Mouse (Mus musculus): ENCODE measurements around the gene Radil. TPM values are rescaled to one million over a fixed set of nuclear protein-coding genes. Genes with fewer than 3 reads are reported as not detected.
A peak's percentile ranks its signal among the peaks of the same experiment; 100 is the strongest.

Gene Radil
- total and polyA plus RNA-seq, 3 experiments, result not detected

- Histone ChIP-seq H3K27ac (ENCODE audit: insufficient read depth, low read depth) (no peak overlapping the region), H3K9me3 (replicated peaks; ENCODE audit: low read length) (no peaks in the 10 kb centered on the region), H3K79me2 (replicated peaks; ENCODE audit: control insufficient read depth, extremely low read depth, insufficient read depth, poor library complexity, severe bottlenecking) (peaks cover 7% of the 10 kb centered on the region), H3K9ac (ENCODE audit: insufficient read depth, low read depth) (no peak overlapping the region), H3K27me3 (replicated peaks) (no peaks in the 10 kb centered on the region), H3K36me3 (replicated peaks in 1 of 2; ENCODE audit: control insufficient read depth in 1 of 2, insufficient read depth in 1 of 2, low read length in 1 of 2) (peaks cover 29 to 88% of the 10 kb centered on the region in 2 experiments), H3K4me1 (ENCODE audit: control insufficient read depth in 1 of 2, insufficient read depth in 2 of 2) (peaks cover 27 to 52% of the 10 kb centered on the region in 2 experiments), H3K4me3 (replicated peaks in 1 of 3; ENCODE audit: low read depth in 2 of 3, low read length in 2 of 3, poor library complexity in 1 of 3) (no peak overlapping the region), H3K4me2 (ENCODE audit: insufficient read depth, low read depth, poor library complexity, severe bottlenecking) (no peak overlapping the region; the same call in 1 of the 2 replicates)
- dilution Hi-C loops (cut with MboI; ENCODE audit: extremely low pct_ligation_motif_present, extremely low pct_unique_long_range_greater_than_20kb, low sequenced_read_pairs) (no loop called here), in situ Hi-C loops (cut with MboI; ENCODE audit: low pct_ligation_motif_present, low pct_unique_long_range_greater_than_20kb, low sequenced_read_pairs) (no loop called here)
- peak; percentile 95 for TF ChIP-seq MYC (IDR thresholded peaks at IDR 0.05; ENCODE audit: low read depth, low read length)
- peak; percentile 54; the same call in 1 of the 2 replicates for TF ChIP-seq IRF4 (IDR thresholded peaks at IDR 0.05; ENCODE audit: low read depth, low read length)
- TF ChIP-seq JUN (IDR thresholded peaks at IDR 0.05; ENCODE audit: insufficient read depth, low read depth, low read length), result no peak
- no peak; the same call in 1 of the 2 replicates for TF ChIP-seq JUND (conservative IDR thresholded peaks at IDR 0.05; ENCODE audit: low read depth, low read length)
- no peak for TF ChIP-seq POLR2A (IDR thresholded peaks at IDR 0.05; ENCODE audit: low read depth, low read length)
- TF ChIP-seq NELFE (IDR thresholded peaks at IDR 0.05; ENCODE audit: low read depth, low read length), result no peak; the same call in 1 of the 2 replicates
- no peak for TF ChIP-seq POLR2AphosphoS2 (IDR thresholded peaks at IDR 0.05; ENCODE audit: low read depth, low read length)
- TF ChIP-seq CHD2 (IDR thresholded peaks at IDR 0.05; ENCODE audit: low read length), result peak; percentile 25; the same call in 1 of the 2 replicates
- 0 out of 2 replicates have a peak, but pooled peaks have one; percentile 13 for TF ChIP-seq HCFC1 (IDR thresholded peaks at IDR 0.05; ENCODE audit: low read depth, low read length)
- peak; percentile 81 to 94 for TF ChIP-seq CTCF (conservative IDR thresholded peaks at IDR 0.05 in 1 of 2, IDR thresholded peaks at IDR 0.05 in 1 of 2; ENCODE audit: low read depth in 2 of 2, low read length in 2 of 2)
- no peak for TF ChIP-seq USF2 (conservative IDR thresholded peaks at IDR 0.05; ENCODE audit: low read depth, low read length)
- peak; percentile 52 for TF ChIP-seq ELF1 (IDR thresholded peaks at IDR 0.05; ENCODE audit: low read depth, low read length)
- TF ChIP-seq GABPA (IDR thresholded peaks at IDR 0.05; ENCODE audit: insufficient replicate concordance, low read depth, low read length), result no peak
- peak; percentile 97 for TF ChIP-seq RAD21 (IDR thresholded peaks at IDR 0.05; ENCODE audit: low read depth, low read length)
- peak; percentile 67 for TF ChIP-seq ZC3H11A (IDR thresholded peaks at IDR 0.05; ENCODE audit: low read depth, low read length)
- no peak for TF ChIP-seq ZNF384 (IDR thresholded peaks at IDR 0.05; ENCODE audit: low read depth, low read length)
- no peak for TF ChIP-seq USF1 (IDR thresholded peaks at IDR 0.05; ENCODE audit: low read depth, low read length)
- no peak for TF ChIP-seq RCOR1 (conservative IDR thresholded peaks at IDR 0.05; ENCODE audit: low read depth, low read length)
- peak; percentile 76 for TF ChIP-seq SIN3A (IDR thresholded peaks at IDR 0.05; ENCODE audit: low read length)
- 0 out of 2 replicates have a peak, but pooled peaks have one; percentile 27 for TF ChIP-seq E2F4 (IDR thresholded peaks at IDR 0.05; ENCODE audit: insufficient replicate concordance, low read depth, low read length)
- TF ChIP-seq PAX5 (IDR thresholded peaks at IDR 0.05; ENCODE audit: low read length), result no peak
- peak; percentile 50; the same call in 1 of the 2 replicates for TF ChIP-seq NRF1 (IDR thresholded peaks at IDR 0.05; ENCODE audit: low read depth, low read length)
- TF ChIP-seq MXI1 (IDR thresholded peaks at IDR 0.05; ENCODE audit: low read depth, low read length), result peak; percentile 53; the same call in 1 of the 2 replicates
- TF ChIP-seq MAZ (IDR thresholded peaks at IDR 0.05; ENCODE audit: low read depth, low read length), result 0 out of 2 replicates have a peak, but pooled peaks have one; percentile 65
- TF ChIP-seq UBTF (IDR thresholded peaks at IDR 0.05; ENCODE audit: low read depth, low read length), result no peak
- no peak; the same call in 1 of the 2 replicates for TF ChIP-seq MEF2A (IDR thresholded peaks at IDR 0.05; ENCODE audit: borderline replicate concordance, low read depth, low read length)
- TF ChIP-seq MAFK (IDR thresholded peaks at IDR 0.05; ENCODE audit: insufficient replicate concordance, low read length), result no peak
- peak; percentile 56; the same call in 1 of the 2 replicates for TF ChIP-seq TCF12 (IDR thresholded peaks at IDR 0.05; ENCODE audit: low read depth, low read length)
- TF ChIP-seq ZKSCAN1 (IDR thresholded peaks at IDR 0.05; ENCODE audit: borderline replicate concordance, low read depth, low read length), result no peak
- TF ChIP-seq SMC3 (IDR thresholded peaks at IDR 0.05; ENCODE audit: low read depth, low read length), result peak; percentile 93
- TF ChIP-seq MAX (IDR thresholded peaks at IDR 0.05; ENCODE audit: low read length), result peak; percentile 94
- TF ChIP-seq CHD1 (IDR thresholded peaks at IDR 0.05; ENCODE audit: low read depth, low read length), result no peak
- TF ChIP-seq BHLHE40 (IDR thresholded peaks at IDR 0.05; ENCODE audit: low read depth, low read length), result 0 out of 2 replicates have a peak, but pooled peaks have one; percentile 14
- no peak for TF ChIP-seq KAT2A (IDR thresholded peaks at IDR 0.05; ENCODE audit: insufficient replicate concordance, low read length)
- TF ChIP-seq ETS1 (conservative IDR thresholded peaks at IDR 0.05; ENCODE audit: low read depth, low read length), result no peak
- TF ChIP-seq TBP (conservative IDR thresholded peaks at IDR 0.05; ENCODE audit: low read depth, low read length), result no peak
- DNase-seq (ENCODE audit: extremely low read depth), result peak; percentile 94
Observed at GRCm38 (mm10) chr5:142448076-142448475, 102.8 kb downstream of the Radil start.
